Mouse (Mus musculus) stomach, postnatal 0 days (tissue): ENCODE results near the gene Med4.

Experiments
- CTCF ChIP-seq: IDR thresholded peaks from 2 replicates; pipeline ENCODE4 v1.5.1; 2016; ENCODE audit warnings: antibody characterized with exemption, low read depth, mild to moderate bottlenecking, moderate library complexity
- EP300 ChIP-seq: optimal IDR thresholded peaks from 2 replicates; pipeline ENCODE3; 2016; ENCODE audit warnings: antibody characterized with exemption

- TF ChIP-seq CTCF (no peak), EP300 (no peak)
These were observed 2.6 kb upstream of the Med4 start for GRCm38 (mm10) chr14:73507200-73507599.
